Mouse (Mus musculus): ENCODE results near the gene Sema3b. TPM values are rescaled to one million over a fixed set of nuclear protein-coding genes. Genes with fewer than 3 reads are reported as not detected.

Sema3b gene
- polyA plus RNA-seq, 1 experiment from 2014 or later: 18.3 TPM

DNA sequence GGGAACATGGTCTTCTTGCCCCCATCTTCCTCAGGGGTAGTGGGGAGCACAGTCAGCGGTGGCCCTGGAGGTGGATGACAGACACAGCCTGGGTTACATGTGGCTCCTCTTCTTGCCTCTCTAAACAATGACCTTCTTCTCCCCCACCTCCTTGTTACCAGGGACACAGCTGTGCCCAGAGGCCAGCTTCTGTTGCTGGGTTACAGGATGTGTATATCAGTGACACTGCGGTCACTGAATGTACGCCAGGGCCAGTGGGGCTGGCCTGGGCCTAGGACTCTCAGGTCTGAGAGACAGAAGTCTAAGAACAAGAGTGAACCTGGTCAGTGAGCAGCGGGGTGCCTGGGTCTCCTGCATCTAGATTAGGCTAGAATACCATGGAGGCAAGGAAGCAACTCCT, 6.0 kb upstream of the Sema3b start:
- WGBS: 74% methylated on average over 4 of the region's 4 CpGs
- Histone ChIP-seq H3K9me3 (ENCODE audit: control insufficient read depth, low read length) (no peaks in the 10 kb centered on the region), H3K4me2 (ENCODE audit: low read length) (no peak overlapping the region), H3K27ac (ENCODE audit: low read depth) (peak overlapping the region; percentile 14; the same call in 1 of the 2 replicates), H3K9ac (ENCODE audit: low read length) (no peak overlapping the region), H3K4me1 (replicated peaks; ENCODE audit: control insufficient read depth, insufficient read depth, low read length) (peaks cover 38% of the 10 kb centered on the region), H3K36me3 (ENCODE audit: control insufficient read depth, insufficient read depth, low read length) (peaks cover 64% of the 10 kb centered on the region), H3K27me3 (replicated peaks; ENCODE audit: control insufficient read depth, insufficient read depth, low read length) (no peaks in the 10 kb centered on the region), H3K4me3 (ENCODE audit: low read depth, low read length) (no peak overlapping the region)
- no peak for DNase-seq (ENCODE audit: low spot score)
- no peak for ATAC-seq (replicated peaks; ENCODE audit: low FRiP score, low TSS enrichment, low read depth)

DNA sequence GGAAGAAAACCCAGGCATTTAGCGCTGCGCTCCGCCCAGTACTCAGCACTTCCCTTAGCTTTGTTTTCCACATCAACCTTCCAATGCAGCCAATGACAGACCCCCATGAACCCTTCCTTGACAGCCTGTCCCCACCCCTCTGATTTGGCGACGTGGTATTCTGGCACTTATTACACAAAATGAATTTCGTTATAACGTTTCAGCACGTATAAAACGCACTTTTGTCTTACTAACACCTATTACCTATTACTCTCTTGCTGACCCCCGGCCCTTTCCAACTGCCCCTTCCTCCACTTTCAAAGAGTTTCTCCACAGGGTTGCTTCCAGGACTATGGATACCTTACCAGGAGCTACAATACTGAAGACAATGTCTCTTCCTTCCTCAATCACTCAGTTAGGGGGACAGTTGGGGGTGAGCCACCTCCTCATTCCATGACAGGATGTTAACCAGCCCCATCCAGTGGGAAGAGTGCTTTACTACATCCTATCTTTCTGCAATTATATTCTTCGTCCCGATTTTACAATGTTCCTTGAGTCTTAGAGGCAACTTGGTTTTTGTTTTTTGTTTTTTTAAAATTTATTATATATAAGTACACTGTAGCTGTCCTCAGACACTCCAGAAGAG, 4.0 kb upstream of the Sema3b start:
- H3K9me3 ChIP-seq (ENCODE audit: control insufficient read depth, low read length): no peaks in the 10 kb centered on the region
- H3K4me3 ChIP-seq (ENCODE audit: low read depth, low read length): peak overlapping the region; percentile 28
- 13% methylated on average over 12 of the region's 12 CpGs for WGBS
- 0 out of 2 replicates have a peak, but pooled peaks have one; percentile 8 for ATAC-seq (replicated peaks; ENCODE audit: low FRiP score, low TSS enrichment, low read depth)
- peaks cover 30% of the 10 kb centered on the region for H3K4me1 ChIP-seq (replicated peaks; ENCODE audit: control insufficient read depth, insufficient read depth, low read length)
- peak overlapping the region; percentile 92 for H3K27ac ChIP-seq (ENCODE audit: low read depth)
- peak overlapping the region; percentile 69 for H3K4me2 ChIP-seq (ENCODE audit: low read length)
- peaks cover 44% of the 10 kb centered on the region for H3K36me3 ChIP-seq (ENCODE audit: control insufficient read depth, insufficient read depth, low read length)
- H3K9ac ChIP-seq (ENCODE audit: low read length): peak overlapping the region; percentile 63; the same call in 1 of the 2 replicates
- DNase-seq (ENCODE audit: low spot score): no peak
- no peaks in the 10 kb centered on the region for H3K27me3 ChIP-seq (replicated peaks; ENCODE audit: control insufficient read depth, insufficient read depth, low read length)

DNA sequence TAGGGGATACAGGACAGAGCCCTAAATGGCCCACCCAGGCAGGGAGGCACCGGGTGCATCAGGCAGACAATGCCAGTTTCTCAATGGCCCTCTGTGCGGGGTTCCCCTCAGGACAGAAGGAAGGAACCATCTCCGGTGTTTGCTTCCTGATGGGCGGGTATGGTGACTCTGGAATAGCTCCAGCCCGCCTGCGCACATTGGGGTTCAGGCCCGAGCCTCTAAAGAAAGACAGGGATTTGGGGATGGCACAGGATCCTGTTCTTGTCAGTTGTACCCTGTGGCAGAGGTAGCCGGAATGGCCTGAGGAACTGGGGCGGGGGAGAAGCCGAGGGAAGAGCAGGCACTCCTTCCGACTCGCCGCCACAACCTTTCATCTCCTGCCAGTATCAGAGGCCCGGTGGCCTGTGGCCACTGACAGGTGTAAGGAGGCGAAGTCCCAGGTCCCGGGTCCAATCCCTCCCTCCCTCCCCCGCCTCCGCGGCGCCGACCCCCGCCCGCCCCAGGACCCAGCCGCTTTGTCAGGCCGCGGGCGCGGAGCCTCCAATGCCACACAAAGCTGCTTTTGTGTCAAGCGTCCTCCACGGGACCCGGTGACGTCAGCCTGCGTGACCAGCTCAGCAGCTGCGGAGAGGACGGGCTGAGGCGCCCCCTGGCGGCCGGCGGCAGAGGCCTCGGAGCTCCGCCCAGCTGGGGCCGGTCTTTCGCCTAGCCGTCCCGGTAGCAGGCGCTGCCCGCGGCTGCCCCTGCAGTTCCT, 3.3 kb upstream of the Sema3b start:
- Histone ChIP-seq H3K36me3 (ENCODE audit: control insufficient read depth, insufficient read depth, low read length) (peaks cover 37% of the 10 kb centered on the region), H3K4me2 (ENCODE audit: low read length) (peak overlapping the region; percentile 69), H3K27me3 (replicated peaks; ENCODE audit: control insufficient read depth, insufficient read depth, low read length) (no peaks in the 10 kb centered on the region), H3K4me1 (replicated peaks; ENCODE audit: control insufficient read depth, insufficient read depth, low read length) (peaks cover 30% of the 10 kb centered on the region), H3K9ac (ENCODE audit: low read length) (peak overlapping the region; percentile 63), H3K4me3 (ENCODE audit: low read depth, low read length) (peak overlapping the region; percentile 28), H3K9me3 (ENCODE audit: control insufficient read depth, low read length) (no peaks in the 10 kb centered on the region), H3K27ac (ENCODE audit: low read depth) (peak overlapping the region; percentile 92)
- DNase-seq (ENCODE audit: low spot score): peak; percentile 97
- peak; percentile 91 for ATAC-seq (replicated peaks; ENCODE audit: low FRiP score, low TSS enrichment, low read depth)
- 7% methylated on average over 37 of the region's 48 CpGs for WGBS

DNA sequence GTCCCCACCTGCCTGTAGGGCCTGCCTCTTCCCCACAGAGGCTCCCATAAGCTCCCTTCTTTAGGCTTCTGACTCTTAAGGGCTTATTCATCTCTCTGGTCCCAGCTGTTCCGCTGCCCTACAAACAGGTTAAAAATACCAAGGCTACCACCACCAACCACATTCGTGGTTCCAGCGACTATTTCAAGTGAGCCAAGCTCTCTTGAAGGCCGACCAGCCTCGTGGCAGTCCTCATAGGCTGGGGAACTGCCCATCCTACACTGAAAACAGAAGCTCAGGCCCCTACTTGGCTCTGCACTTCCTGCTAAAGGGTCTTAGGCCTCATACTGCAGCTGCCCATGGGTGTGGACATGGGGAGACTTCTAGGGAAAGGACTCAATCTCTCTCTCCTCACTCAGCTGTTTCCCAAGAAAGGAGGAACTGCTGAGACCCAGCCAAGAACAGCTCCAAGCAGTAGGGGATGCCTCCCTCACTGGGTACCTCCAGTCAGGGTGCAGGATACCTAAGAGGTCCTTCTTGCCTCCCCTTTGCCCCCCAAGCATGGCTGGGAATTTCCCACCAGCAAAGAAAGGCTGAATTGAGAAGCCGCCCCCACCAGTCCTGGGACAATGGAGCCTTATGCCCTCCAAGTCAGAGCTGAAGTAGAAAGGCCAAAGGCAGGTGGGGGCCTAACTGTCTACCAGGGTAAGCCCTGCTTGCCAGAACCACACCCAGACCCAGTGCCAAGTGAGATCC, 2.6 kb upstream of the Sema3b start:
- peaks cover 31% of the 10 kb centered on the region for H3K36me3 ChIP-seq (ENCODE audit: control insufficient read depth, insufficient read depth, low read length)
- ATAC-seq (replicated peaks; ENCODE audit: low FRiP score, low TSS enrichment, low read depth) (no peak), DNase-seq (ENCODE audit: low spot score) (no peak)
- H3K4me2 ChIP-seq (ENCODE audit: low read length): peak overlapping the region; percentile 69
- H3K9me3 ChIP-seq (ENCODE audit: control insufficient read depth, low read length): no peaks in the 10 kb centered on the region
- peaks cover 36% of the 10 kb centered on the region for H3K4me1 ChIP-seq (replicated peaks; ENCODE audit: control insufficient read depth, insufficient read depth, low read length)
- H3K9ac ChIP-seq (ENCODE audit: low read length): peak overlapping the region; percentile 63
- 74% methylated on average over 6 of the region's 6 CpGs for WGBS
- H3K4me3 ChIP-seq (ENCODE audit: low read depth, low read length): peak overlapping the region; percentile 28; the same call in 1 of the 2 replicates
- no peaks in the 10 kb centered on the region for H3K27me3 ChIP-seq (replicated peaks; ENCODE audit: control insufficient read depth, insufficient read depth, low read length)
- peak overlapping the region; percentile 92 for H3K27ac ChIP-seq (ENCODE audit: low read depth)

DNA sequence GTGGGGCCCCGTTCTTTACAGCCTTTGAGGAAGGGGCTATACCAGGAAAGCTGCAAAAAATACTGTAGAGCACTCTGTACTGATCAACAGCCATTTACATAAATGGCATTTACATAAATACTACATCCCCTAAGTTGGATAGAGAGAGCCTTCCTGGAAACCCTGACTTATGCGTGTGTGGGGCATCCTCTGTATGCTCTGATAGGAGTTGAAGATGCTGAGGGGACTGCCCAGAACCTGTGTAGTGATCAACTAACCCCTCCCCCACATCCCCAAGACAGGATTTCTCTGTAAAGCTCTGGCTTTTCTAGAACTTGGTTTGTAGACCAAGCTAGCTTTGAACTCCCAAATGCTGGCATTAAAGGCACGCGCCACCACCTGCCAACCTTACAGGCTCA, 403 bp upstream of the Sema3b start:
- Histone ChIP-seq H3K9ac (ENCODE audit: low read length) (no peak overlapping the region), H3K27me3 (replicated peaks; ENCODE audit: control insufficient read depth, insufficient read depth, low read length) (no peaks in the 10 kb centered on the region)
- WGBS: 62% methylated on average over 4 of the region's 4 CpGs

DNA sequence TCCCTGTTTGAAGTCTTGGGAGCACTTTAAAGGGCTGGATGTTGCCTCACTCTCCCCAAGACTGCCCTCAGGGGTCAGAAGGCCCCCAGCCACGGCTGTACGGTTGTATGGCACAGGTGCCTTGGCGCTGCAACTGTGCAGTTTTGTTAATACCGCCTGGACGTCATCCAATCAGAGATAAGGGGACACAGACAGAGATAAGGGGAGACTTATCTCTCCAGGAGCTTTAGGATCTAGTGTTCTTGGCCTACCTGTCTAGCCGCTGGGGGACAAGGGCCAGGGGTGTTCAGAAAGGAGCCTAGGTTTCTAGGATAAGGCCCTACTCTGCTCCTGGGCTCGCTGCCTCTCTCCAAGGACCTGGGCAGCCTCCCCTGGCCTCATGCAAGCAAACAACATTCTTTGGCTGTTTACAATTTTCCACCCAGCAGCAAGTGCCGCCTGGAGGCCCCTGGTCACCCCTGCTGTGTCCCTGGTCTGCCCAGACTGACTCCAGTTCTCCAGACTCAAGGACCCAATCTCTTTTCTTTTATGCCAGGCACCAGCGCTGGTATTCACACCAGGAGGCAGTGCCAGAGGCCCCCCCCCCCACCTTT, 1.3 kb downstream of the Sema3b start:
- no peak overlapping the region; the same call in 1 of the 2 replicates for H3K27ac ChIP-seq (ENCODE audit: low read depth)
- H3K9ac ChIP-seq (ENCODE audit: low read length): no peak overlapping the region
- no peaks in the 10 kb centered on the region for H3K36me3 ChIP-seq (ENCODE audit: control insufficient read depth, insufficient read depth, low read length)
- peaks cover 46% of the 10 kb centered on the region for H3K4me1 ChIP-seq (replicated peaks; ENCODE audit: control insufficient read depth, insufficient read depth, low read length)
- no peaks in the 10 kb centered on the region for H3K27me3 ChIP-seq (replicated peaks; ENCODE audit: control insufficient read depth, insufficient read depth, low read length)
- 43% methylated on average over 9 of the region's 9 CpGs for WGBS
- no peak for DNase-seq (ENCODE audit: low spot score)
- no peak for ATAC-seq (replicated peaks; ENCODE audit: low FRiP score, low TSS enrichment, low read depth)
- no peaks in the 10 kb centered on the region for H3K9me3 ChIP-seq (ENCODE audit: control insufficient read depth, low read length)
- 0 out of 2 replicates have a peak overlapping the region, but pooled peaks have one; percentile 1 for H3K4me2 ChIP-seq (ENCODE audit: low read length)
- no peak overlapping the region for H3K4me3 ChIP-seq (ENCODE audit: low read depth, low read length)

More for the DNA sequence above, 403 bp upstream of the Sema3b start:
- Histone ChIP-seq H3K36me3 (ENCODE audit: control insufficient read depth, insufficient read depth, low read length) (peaks cover 9% of the 10 kb centered on the region), H3K4me2 (ENCODE audit: low read length) (peak overlapping the region; percentile 27; the same call in 1 of the 2 replicates), H3K4me1 (replicated peaks; ENCODE audit: control insufficient read depth, insufficient read depth, low read length) (peaks cover 43% of the 10 kb centered on the region), H3K4me3 (ENCODE audit: low read depth, low read length) (no peak overlapping the region), H3K9me3 (ENCODE audit: control insufficient read depth, low read length) (no peaks in the 10 kb centered on the region), H3K27ac (ENCODE audit: low read depth) (no peak overlapping the region)
- no peak for ATAC-seq (replicated peaks; ENCODE audit: low FRiP score, low TSS enrichment, low read depth)
- DNase-seq (ENCODE audit: low spot score): no peak

DNA sequence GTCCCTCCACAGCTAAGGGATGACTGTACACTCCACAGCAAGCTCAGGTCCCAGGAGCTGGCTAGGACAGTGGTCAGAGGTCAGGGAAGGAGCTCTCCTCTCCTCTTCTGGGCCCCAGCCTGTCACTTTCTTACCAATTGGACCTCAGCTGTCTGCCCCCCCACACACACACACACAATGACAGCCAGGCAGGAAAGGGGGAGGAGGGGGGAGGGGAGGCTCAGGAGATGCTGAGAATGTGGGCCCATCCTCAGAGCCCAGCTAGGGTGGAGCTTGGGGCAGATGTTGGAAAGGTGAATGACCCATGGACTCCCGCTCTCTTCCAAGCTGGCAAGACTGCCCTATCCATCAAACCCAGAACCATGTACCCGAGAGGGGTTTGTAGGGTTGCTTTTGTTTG, 2.0 kb downstream of the Sema3b start:
- H3K4me1 ChIP-seq (replicated peaks; ENCODE audit: control insufficient read depth, insufficient read depth, low read length): peaks cover 44% of the 10 kb centered on the region
- WGBS: 58% methylated on average over 2 of the region's 2 CpGs
- no peaks in the 10 kb centered on the region for H3K27me3 ChIP-seq (replicated peaks; ENCODE audit: control insufficient read depth, insufficient read depth, low read length)
- no peak overlapping the region; the same call in 1 of the 2 replicates for H3K4me3 ChIP-seq (ENCODE audit: low read depth, low read length)
- H3K9me3 ChIP-seq (ENCODE audit: control insufficient read depth, low read length): no peaks in the 10 kb centered on the region
- no peak overlapping the region for H3K9ac ChIP-seq (ENCODE audit: low read length)
- DNase-seq (ENCODE audit: low spot score): no peak
- no peaks in the 10 kb centered on the region for H3K36me3 ChIP-seq (ENCODE audit: control insufficient read depth, insufficient read depth, low read length)
- H3K27ac ChIP-seq (ENCODE audit: low read depth): peak overlapping the region; percentile 47; the same call in 1 of the 2 replicates
- peak overlapping the region; percentile 32 for H3K4me2 ChIP-seq (ENCODE audit: low read length)
- no peak for ATAC-seq (replicated peaks; ENCODE audit: low FRiP score, low TSS enrichment, low read depth)

DNA sequence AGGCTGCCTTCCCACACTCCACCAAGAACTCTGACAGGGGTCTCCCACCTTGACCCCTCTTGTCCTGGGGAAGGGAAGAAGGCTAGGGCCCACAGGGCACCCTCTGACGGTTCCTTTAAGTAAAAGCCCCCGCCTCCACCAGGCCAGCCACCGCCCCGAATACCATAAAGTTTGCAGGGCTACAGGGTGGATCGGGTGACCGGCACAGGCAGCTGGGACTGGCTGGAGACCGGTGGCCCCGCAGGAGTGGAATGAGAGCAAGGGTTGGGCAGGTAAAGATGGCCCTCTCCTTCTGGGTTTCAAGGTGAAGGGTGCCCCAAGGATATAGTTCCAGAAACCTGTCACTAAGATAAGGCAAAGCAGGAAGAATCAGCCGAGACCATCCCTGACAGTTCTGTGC, 2.4 kb downstream of the Sema3b start:
- peak; percentile 21; the same call in 1 of the 2 replicates for ATAC-seq (replicated peaks; ENCODE audit: low FRiP score, low TSS enrichment, low read depth)
- H3K4me2 ChIP-seq (ENCODE audit: low read length): peak overlapping the region; percentile 32
- no peaks in the 10 kb centered on the region for H3K9me3 ChIP-seq (ENCODE audit: control insufficient read depth, low read length)
- peak overlapping the region; percentile 8; the same call in 1 of the 2 replicates for H3K4me3 ChIP-seq (ENCODE audit: low read depth, low read length)
- peaks cover 40% of the 10 kb centered on the region for H3K4me1 ChIP-seq (replicated peaks; ENCODE audit: control insufficient read depth, insufficient read depth, low read length)
- peak overlapping the region; percentile 47; the same call in 1 of the 2 replicates for H3K27ac ChIP-seq (ENCODE audit: low read depth)
- H3K9ac ChIP-seq (ENCODE audit: low read length): no peak overlapping the region
- no peak for DNase-seq (ENCODE audit: low spot score)
- 12% methylated on average over 9 of the region's 9 CpGs for WGBS
- no peaks in the 10 kb centered on the region for H3K36me3 ChIP-seq (ENCODE audit: control insufficient read depth, insufficient read depth, low read length)
- H3K27me3 ChIP-seq (replicated peaks; ENCODE audit: control insufficient read depth, insufficient read depth, low read length): no peaks in the 10 kb centered on the region

All from intestine, embryonic 14.5 days (tissue).